Mouse (Mus musculus): ENCODE data around the gene Sstr3. TPM values are rescaled to one million over a fixed set of nuclear protein-coding genes. Genes with fewer than 3 reads are reported as not detected.

Gene Sstr3
- polyA plus RNA-seq, 1 experiment from 2014 or later, result 0.02 TPM

DNA sequence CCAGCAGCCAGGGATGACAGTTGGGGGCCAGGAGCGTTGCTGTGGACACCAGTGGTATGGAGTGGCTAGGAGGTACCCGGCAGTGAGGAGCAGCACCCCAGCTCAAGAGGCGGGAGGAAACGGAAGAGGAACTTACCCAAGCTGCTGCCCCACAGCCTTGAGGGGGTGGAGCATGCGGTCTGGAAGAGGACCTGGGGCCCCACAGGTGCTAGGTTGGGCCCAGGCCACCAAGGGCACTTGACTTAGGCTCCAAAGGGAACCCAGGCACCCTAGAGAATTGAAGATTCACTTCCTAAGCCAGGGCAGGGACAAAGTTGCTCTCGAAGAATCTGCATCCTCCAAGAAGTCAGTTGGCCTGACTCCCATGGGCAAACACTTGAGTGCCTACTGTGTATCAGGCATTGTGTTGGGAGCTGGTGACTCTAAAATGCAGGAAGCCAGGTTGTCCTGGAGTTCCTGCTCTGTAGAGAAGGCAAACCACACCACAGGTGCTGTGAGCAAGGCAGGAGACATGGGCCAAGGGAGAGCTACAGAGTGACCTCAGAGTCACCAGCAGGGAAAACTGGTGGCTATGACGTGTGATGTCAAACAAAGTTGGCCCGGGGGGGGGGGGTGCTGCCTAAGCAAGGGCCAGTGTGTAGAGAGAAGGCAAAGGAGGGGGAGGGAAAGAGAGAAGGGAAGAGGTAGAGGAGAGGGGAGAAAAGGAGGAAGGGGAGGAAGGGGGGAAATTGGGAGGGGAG lies 28.3 kb upstream of the Sstr3 start, which contains the start of gene Rac2:
Rac2 (minus strand) TSS at position 126 of the 740 bp plus-strand sequence.
- H3K4me1 ChIP-seq (replicated peaks; ENCODE audit: control insufficient read depth, insufficient read depth), result no peaks in the 10 kb centered on the region
- no peaks in the 10 kb centered on the region for H3K36me3 ChIP-seq (ENCODE audit: control insufficient read depth, insufficient read depth, low read length)
- no peak within 1 kb of the TSS for H3K9ac ChIP-seq (ENCODE audit: low read length)
- no peak within 1 kb of the TSS for H3K27ac ChIP-seq (replicated peaks)
- no peaks in the 10 kb centered on the region for H3K27me3 ChIP-seq (ENCODE audit: control insufficient read depth, insufficient read depth, low read length)
- no peak within 1 kb of the TSS for H3K4me3 ChIP-seq (ENCODE audit: low read depth, low read length)
- H3K9me3 ChIP-seq (ENCODE audit: control insufficient read depth, low read length), result no peaks in the 10 kb centered on the region
- WGBS, result 72% methylated on average over 8 of the region's 8 CpGs
- ATAC-seq (ENCODE audit: low FRiP score, low TSS enrichment) (no peak), DNase-seq (ENCODE audit: low spot score) (no peak)
- TF ChIP-seq EP300 (optimal IDR thresholded peaks at IDR 0.05), result no peak
- no peak within 1 kb of the TSS for H3K4me2 ChIP-seq (replicated peaks; ENCODE audit: low read depth)

DNA sequence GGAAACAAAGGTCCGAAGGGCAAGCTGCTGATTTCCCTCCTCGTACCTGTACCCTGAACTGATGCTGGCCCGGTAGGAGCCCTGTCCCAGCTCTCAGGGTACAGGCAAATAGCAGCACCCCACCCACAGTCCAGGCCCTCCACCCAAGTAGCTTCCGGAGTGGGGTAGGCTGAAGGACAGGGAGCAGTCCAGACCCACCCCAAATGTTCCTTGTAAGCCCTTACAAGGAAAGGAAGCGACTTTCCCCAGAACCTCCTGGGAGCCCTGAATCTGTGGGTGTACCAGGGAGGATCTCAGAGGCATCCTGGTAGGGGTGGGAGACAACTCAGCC lies 27.8 kb upstream of the Sstr3 start:
- ATAC-seq (ENCODE audit: low FRiP score, low TSS enrichment) (no peak), DNase-seq (ENCODE audit: low spot score) (no peak)

DNA sequence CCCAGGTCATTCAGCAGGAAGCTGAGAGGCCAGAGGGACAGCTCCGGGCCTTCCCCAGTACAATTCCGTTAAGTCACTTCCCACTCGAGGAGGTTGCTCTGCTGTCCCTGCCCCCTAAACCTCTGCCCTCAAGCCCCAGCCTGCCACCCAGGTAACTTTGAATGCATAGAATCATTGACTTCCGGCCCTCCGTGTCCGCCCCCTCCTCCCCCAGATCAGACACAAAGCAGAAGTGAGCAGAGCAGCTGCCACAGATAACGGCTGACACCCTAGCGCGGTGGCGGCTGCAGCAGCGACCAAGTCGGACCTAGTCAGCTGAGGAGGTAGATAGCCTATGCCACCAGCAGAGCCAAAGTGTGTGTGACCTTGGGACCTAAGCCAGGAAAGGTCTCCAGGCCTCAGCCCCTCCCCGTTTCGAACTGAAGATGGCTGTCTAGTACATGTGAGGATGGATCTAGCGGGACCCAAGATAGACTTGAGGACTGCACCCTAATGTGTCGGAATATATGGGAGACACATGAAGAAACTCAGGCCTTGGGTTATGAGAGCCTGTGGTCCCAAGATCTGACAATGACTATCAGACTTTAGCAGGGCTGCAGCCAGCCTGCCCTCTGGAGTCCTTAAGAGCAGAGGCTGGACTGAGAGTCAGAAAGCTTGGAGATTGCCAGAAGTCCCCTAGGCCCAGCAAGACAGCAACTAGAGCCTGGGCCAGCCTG lies 27.2 kb upstream of the Sstr3 start:
- no peaks in the 10 kb centered on the region for H3K36me3 ChIP-seq (ENCODE audit: control insufficient read depth, insufficient read depth, low read length)
- H3K4me3 ChIP-seq (ENCODE audit: low read depth, low read length), result no peak overlapping the region
- no peaks in the 10 kb centered on the region for H3K4me1 ChIP-seq (replicated peaks; ENCODE audit: control insufficient read depth, insufficient read depth)
- DNase-seq (ENCODE audit: low spot score), result no peak
- 49% methylated on average over 16 of the region's 16 CpGs for WGBS
- H3K27me3 ChIP-seq (ENCODE audit: control insufficient read depth, insufficient read depth, low read length), result no peaks in the 10 kb centered on the region
- TF ChIP-seq CTCF (IDR thresholded peaks at IDR 0.05; ENCODE audit: low read depth), result no peak
- TF ChIP-seq EP300 (optimal IDR thresholded peaks at IDR 0.05), result no peak
- no peak overlapping the region for H3K4me2 ChIP-seq (replicated peaks; ENCODE audit: low read depth)
- H3K9me3 ChIP-seq (ENCODE audit: control insufficient read depth, low read length), result no peaks in the 10 kb centered on the region
- no peak for ATAC-seq (ENCODE audit: low FRiP score, low TSS enrichment)
- H3K9ac ChIP-seq (ENCODE audit: low read length), result no peak overlapping the region
- H3K27ac ChIP-seq (replicated peaks), result no peak overlapping the region

More for the DNA sequence above, 27.8 kb upstream of the Sstr3 start:
- TF ChIP-seq EP300 (optimal IDR thresholded peaks at IDR 0.05) (no peak), CTCF (IDR thresholded peaks at IDR 0.05; ENCODE audit: low read depth) (no peak)
- H3K9me3 ChIP-seq (ENCODE audit: control insufficient read depth, low read length), result no peaks in the 10 kb centered on the region
- H3K27ac ChIP-seq (replicated peaks), result no peak overlapping the region
- 79% methylated on average over 5 of the region's 5 CpGs for WGBS
- H3K9ac ChIP-seq (ENCODE audit: low read length), result no peak overlapping the region
- no peak overlapping the region for H3K4me2 ChIP-seq (replicated peaks; ENCODE audit: low read depth)
- H3K36me3 ChIP-seq (ENCODE audit: control insufficient read depth, insufficient read depth, low read length), result no peaks in the 10 kb centered on the region
- no peaks in the 10 kb centered on the region for H3K27me3 ChIP-seq (ENCODE audit: control insufficient read depth, insufficient read depth, low read length)
- H3K4me3 ChIP-seq (ENCODE audit: low read depth, low read length), result no peak overlapping the region
- no peaks in the 10 kb centered on the region for H3K4me1 ChIP-seq (replicated peaks; ENCODE audit: control insufficient read depth, insufficient read depth)

DNA sequence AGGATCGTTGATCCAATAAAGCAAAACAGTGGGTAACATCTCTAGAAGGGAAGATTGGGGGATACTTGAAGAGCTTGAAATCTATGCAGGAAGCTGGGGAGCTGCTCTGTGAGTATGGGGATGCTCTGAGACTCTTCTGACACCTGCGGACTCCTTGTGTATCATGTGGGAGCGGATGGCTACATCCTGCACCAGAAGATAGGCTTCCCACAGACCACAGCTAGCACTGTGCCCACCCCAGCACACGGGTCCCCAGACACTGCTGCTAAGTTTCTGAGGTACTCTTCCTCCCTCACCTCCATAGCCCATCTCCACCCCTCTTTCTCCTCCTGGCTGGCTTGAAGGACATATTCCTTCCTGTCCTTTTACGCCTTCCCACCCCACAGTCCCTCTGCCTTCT lies 25.7 kb upstream of the Sstr3 start:
- TF ChIP-seq CTCF (IDR thresholded peaks at IDR 0.05; ENCODE audit: low read depth) (no peak), EP300 (optimal IDR thresholded peaks at IDR 0.05) (no peak)
- no peak overlapping the region for H3K27ac ChIP-seq (replicated peaks)
- H3K9ac ChIP-seq (ENCODE audit: low read length), result no peak overlapping the region
- 93% methylated on average over 5 of the region's 5 CpGs for WGBS
- DNase-seq (ENCODE audit: low spot score) (no peak), ATAC-seq (ENCODE audit: low FRiP score, low TSS enrichment) (no peak)
- no peak overlapping the region for H3K4me3 ChIP-seq (ENCODE audit: low read depth, low read length)
- no peaks in the 10 kb centered on the region for H3K4me1 ChIP-seq (replicated peaks; ENCODE audit: control insufficient read depth, insufficient read depth)
- no peaks in the 10 kb centered on the region for H3K9me3 ChIP-seq (ENCODE audit: control insufficient read depth, low read length)
- no peaks in the 10 kb centered on the region for H3K27me3 ChIP-seq (ENCODE audit: control insufficient read depth, insufficient read depth, low read length)
- no peaks in the 10 kb centered on the region for H3K36me3 ChIP-seq (ENCODE audit: control insufficient read depth, insufficient read depth, low read length)
- H3K4me2 ChIP-seq (replicated peaks; ENCODE audit: low read depth), result no peak overlapping the region

DNA sequence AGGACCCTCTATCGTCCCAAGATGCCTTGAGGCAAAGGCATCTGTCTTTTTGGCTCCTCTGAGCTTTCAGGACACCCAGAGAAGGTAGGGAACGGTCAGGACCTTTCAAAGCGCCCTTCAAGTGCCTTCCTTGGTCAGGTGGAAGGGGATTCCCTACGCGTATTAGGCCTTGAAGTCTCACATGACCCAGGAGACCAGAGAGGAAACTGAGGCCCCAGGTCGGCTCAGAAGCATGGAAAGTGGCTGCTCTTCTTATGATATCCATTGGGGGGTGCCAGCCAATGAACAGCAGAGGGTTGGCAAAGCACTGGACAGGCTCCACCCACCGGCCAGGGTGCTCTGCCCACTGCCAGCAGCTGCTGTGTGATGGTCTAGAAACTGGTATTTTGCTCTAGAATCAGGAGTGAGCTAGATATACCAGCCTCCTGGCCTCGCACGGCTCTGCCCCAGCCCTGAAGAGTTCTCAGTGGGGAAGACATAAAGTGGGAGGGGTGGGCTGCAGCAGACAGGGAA lies 23.2 kb upstream of the Sstr3 start:
- Histone ChIP-seq H3K9ac (ENCODE audit: low read length) (no peak overlapping the region), H3K4me1 (replicated peaks; ENCODE audit: control insufficient read depth, insufficient read depth) (no peaks in the 10 kb centered on the region), H3K9me3 (ENCODE audit: control insufficient read depth, low read length) (no peaks in the 10 kb centered on the region), H3K27me3 (ENCODE audit: control insufficient read depth, insufficient read depth, low read length) (no peaks in the 10 kb centered on the region), H3K4me3 (ENCODE audit: low read depth, low read length) (no peak overlapping the region), H3K27ac (replicated peaks) (no peak overlapping the region), H3K36me3 (ENCODE audit: control insufficient read depth, insufficient read depth, low read length) (no peaks in the 10 kb centered on the region), H3K4me2 (replicated peaks; ENCODE audit: low read depth) (no peak overlapping the region)
- ATAC-seq (ENCODE audit: low FRiP score, low TSS enrichment) (no peak), DNase-seq (ENCODE audit: low spot score) (no peak)
- TF ChIP-seq CTCF (IDR thresholded peaks at IDR 0.05; ENCODE audit: low read depth), result no peak
- no peak for TF ChIP-seq EP300 (optimal IDR thresholded peaks at IDR 0.05)
- 60% methylated on average over 9 of the region's 9 CpGs for WGBS
